Mouse (Mus musculus): ENCODE measurements at regions not wholly inside any gene's neighbourhood (a gene's known extent, or its start where the extent isn't known, plus 50 kb on each side); places are given as distances from the start of the nearest gene placed in this dataset.

DNA sequence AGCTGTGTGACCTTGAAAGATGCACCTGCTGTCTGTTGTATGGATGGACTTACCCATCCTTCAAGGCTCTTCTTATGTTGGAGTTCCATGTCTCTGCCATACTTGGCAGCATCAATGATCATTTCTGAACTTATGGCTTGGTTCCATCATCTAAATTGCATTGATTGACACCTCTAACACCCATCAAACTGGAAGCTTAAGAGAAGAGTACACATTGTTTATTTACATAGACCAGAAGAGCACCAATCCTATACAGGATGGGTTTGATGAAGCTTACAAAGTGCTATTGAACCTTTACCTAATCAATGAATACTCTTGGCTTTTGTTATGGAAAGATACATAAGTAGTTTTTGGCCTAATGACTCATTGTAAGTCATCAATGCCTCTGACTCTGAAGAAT, 248.8 kb downstream of the Fam49a start:
- TF ChIP-seq GATA1 (IDR thresholded peaks at IDR 0.05; ENCODE audit: low read length) = no peak

DNA sequence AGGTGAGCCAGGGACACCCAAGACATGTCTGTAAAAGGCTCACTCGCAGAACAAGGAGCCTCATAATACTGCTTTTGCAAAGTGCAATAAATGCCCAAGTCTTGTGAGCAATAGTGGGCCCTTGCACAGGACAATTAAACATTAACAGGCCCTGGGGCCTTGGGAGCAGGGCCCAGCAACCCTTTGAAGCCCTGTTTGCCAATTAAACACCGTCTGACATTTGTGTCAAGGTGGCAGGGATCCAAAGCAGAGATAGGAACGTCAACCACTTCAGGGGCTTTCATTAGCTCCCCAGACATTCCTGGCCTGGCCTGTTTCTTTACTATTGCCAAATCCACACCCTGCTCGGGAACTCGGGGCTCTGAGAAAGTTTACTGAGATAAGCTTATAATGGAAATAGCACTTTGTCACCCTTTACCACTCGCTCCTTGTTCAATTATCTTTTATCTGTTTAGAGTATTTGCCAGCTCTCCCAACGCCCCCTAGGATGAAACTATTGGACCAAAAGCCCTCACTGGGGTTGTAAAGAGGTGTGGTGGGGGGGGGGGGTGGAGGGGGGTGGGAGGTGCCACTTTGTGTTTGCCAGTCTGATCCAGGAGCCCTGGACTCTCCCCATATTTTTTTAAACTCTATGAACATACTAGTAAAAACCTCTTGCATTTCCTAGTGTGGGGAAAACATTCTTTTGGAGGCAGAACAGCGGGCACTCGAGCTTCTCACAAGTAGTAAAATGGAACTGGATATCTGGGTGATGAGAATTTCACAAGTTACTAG, 247.4 kb downstream of the Fam49a start:
- TF ChIP-seq GATA1 (IDR thresholded peaks at IDR 0.05; ENCODE audit: low read length) = no peak

DNA sequence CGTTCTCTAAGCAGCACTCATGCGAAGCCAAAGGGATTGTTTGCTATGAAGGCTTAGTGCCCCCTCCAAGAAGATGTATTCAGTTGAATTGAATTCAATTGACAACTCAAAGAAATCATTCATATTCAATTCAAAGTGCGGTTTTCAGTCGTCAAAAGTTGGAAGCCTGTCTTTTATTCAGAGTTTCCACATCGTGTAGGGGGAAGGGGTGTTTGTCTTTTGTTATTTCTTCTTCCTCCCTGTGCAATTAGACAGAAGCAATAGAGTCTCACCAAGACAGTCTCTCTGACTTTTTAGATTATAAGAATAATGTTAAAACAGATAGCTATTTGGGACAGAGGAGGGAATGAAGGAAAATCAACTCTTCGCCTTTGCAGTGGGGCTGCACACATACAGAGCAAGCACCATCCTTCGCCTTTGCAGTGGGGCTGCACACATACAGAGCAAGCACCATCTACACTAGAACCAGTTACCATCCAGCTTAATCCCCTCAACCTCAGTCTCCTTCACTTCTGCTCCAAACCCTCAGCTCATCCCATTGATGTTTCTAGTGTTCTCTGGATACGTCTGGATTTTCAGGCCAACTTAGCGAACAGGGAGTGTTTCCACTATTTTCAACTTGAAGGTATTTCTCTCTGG, 246.7 kb downstream of the Fam49a start:
- no peak for TF ChIP-seq GATA1 (IDR thresholded peaks at IDR 0.05; ENCODE audit: low read length)

DNA sequence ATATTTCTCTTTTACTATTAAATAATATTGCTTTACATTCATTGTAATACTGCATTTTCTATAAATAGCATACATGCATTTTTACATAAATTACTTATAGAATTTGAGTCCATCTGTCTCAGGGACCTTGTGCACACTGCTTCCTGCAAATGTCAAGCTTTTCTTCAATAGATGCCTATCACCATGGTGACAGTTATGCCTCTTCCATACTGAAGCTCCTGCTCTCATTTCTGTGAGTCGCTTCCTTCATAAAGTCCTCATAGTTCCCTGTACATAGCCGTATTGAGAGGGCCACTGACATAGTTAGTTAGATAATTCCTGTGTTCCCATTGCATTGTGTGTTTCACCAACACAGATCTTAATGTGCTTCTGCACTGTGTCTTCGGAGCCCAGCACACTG, 244.7 kb downstream of the Fam49a start:
- TF ChIP-seq GATA1 (IDR thresholded peaks at IDR 0.05; ENCODE audit: low read length) = no peak

DNA sequence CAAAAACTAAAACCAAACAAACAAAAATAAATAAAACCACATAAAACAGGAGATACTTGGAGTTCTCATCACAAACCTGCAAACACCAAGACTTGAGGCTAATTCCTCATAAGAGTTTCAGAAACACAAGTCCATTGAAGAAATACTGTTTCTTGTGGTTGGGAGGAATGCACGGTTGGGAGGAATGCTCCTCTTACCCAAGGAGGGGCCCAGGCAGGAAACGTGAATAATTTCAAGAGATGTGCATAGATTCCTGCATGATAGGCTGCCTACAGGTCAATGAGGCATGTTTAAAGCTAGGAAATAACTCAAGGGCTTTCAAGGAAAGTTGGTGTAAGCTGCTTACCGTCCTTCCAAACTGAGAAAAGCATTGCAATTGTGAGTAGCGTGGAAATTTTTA, 243.7 kb downstream of the Fam49a start:
- no peak for TF ChIP-seq GATA1 (IDR thresholded peaks at IDR 0.05; ENCODE audit: low read length)

DNA sequence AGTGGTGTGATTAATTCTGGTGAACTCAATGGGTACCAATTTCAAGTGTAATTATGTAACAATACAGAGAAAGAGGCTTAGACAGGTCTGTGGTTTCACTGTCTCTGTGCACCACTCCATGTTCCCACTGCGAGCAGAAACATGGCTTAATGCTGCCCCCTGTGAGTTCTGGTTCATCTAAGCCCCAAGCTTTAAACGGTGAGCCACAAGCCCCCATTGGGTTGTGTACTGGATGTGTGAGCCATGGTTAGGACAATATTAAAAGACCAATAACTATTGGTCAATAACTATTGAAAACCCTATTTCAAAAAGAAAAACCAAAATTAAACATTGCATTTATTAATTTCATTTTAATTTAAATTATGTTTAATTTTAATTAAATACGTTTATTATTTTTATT, 238.0 kb downstream of the Fam49a start:
- TF ChIP-seq GATA1 (IDR thresholded peaks at IDR 0.05; ENCODE audit: low read length) = no peak

DNA sequence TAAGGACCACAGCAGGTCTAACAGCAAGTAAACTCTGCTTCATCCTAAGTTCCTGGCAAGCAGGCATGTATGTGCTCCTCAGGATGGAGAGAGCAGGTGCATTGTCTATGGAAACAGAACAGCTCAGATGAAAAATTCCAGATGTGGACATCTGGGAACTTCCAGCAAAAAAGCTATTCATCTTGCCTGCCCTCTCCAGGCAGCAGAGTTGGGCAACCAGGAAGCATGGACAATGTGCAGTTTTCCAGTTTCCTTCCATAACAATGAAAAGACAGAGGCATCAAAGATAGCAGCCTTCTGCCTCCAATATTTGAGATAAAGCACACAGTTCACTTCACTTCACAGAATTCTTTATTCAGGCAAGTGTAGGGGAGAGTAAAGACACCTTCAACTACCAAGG, 236.7 kb downstream of the Fam49a start:
- TF ChIP-seq GATA1 (IDR thresholded peaks at IDR 0.05; ENCODE audit: low read length) = no peak

DNA sequence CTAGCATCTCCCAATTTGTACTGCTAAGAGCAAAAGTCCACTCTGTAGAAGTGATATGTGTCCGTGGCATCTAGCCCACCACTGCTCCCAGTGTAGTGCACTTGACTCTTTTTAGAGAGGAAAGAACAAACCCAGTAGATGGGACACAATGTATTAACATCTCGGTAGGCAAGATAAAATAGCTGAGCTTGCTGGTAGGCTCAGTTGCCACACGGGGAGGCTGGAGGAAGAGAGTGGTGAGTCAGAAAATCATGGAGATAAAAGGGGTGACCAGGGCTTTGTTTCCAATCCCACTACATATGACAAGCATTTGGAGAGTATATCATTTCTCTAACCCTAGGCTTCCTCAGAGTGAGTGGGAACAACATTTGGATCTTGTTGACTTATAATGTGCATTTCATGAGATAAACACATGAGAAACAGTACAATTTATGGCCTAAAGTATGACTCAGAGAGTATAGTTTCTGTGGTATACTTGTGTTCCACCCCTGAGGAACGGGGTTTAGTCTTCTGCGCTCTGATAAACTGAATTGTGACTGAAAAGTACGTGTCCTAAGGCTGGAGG, 235.4 kb downstream of the Fam49a start:
- no peak for TF ChIP-seq GATA1 (IDR thresholded peaks at IDR 0.05; ENCODE audit: low read length)

DNA sequence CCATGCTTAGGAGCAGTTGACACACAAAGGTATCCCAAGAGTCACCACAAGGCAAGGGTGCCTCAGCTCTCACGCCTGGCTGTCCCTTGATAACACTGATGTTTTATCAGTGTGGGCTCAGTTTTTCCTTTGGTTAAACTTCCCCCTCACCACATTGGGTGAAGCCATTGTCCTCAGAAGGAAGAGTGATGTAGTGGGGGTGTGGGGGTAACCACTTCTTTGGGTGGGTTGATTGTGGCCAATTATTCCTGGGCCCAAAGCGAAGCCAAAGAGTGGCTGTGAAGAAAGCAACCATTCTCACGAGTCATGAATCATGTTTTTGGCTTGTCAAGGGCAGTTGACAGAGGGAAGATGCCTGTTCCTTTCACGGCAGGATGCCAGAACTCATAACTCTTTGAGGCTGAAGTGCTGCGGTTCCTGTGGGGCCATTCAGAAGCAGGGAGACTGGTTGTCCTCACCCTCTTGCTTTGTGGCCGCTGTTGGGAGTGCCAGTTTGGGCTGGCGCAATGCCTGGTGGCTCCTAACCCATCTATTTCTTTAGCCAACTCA, 234.7 kb downstream of the Fam49a start:
- TF ChIP-seq GATA1 (IDR thresholded peaks at IDR 0.05; ENCODE audit: low read length) = no peak

DNA sequence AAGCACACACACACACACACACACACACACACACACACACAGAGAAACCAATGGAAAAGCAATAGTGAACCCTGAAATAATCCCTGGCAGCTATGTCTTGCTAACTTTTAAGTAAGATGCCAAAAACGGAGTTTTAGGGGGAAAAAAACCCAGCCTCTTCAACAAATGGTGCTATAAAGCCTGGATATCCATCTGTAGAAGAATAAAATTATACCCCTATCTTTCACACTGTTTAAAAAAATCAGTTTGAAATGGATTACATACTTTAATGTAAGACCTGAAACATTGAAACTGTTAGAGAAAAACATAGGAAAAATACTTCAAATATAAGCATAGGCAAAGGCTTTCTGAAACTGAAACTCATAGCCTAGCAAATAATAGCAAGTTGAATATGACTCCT, 228.2 kb downstream of the Fam49a start:
- no peak for TF ChIP-seq GATA1 (IDR thresholded peaks at IDR 0.05; ENCODE audit: low read length)

DNA sequence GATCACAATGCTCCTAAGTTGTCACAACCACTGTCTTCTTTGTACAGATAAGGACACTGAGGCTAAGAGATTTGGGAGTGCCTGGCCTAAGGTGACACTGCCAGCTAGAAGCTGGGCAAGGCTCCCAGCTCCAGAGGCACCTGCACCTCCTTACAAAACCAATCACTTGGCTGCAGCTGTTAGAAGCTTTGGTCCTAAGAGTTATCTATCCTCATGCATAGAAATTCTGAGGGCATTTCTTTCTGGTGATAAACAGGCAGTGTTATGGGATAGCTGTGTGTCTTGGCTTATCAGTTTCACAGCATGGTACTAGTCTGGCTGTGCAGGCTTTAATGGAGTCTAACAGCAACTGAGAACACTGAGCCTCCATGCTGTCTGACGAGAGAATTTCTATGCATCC, 226.2 kb downstream of the Fam49a start:
- TF ChIP-seq GATA1 (IDR thresholded peaks at IDR 0.05; ENCODE audit: low read length) = peak; percentile 63

DNA sequence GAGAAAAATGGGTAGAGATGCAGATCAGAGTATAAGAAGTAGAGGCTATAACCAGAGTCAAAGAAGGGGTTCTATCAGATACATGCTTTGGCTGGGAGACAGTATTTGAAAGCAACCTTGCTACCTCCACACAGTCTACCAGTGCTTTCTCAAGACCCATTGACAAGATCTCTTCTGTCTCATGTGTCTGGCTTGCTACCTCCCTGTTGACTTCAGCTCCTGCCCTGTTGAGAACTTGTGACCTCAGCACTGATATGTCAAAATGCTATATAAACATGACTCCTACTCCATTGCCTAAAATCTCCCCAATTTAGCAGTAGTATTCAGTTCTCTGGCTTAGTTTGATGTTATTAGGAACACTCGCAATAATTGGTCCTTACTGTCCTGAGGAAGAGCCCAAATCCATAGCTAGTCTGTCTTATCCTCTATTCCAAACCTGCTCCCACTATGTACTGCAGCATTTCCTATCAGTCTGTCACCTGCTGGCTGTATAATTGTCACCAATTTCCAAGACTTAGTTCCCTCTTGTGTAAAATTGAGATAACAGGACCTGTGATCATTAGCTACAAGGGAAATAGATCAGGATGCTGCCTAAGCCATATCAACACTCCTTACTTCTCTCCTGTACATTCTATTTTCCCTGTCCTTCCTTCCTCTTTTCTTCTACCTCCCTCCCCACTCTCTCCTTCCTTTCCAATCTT, 224.9 kb downstream of the Fam49a start:
- TF ChIP-seq GATA1 (IDR thresholded peaks at IDR 0.05; ENCODE audit: low read length) = no peak

DNA sequence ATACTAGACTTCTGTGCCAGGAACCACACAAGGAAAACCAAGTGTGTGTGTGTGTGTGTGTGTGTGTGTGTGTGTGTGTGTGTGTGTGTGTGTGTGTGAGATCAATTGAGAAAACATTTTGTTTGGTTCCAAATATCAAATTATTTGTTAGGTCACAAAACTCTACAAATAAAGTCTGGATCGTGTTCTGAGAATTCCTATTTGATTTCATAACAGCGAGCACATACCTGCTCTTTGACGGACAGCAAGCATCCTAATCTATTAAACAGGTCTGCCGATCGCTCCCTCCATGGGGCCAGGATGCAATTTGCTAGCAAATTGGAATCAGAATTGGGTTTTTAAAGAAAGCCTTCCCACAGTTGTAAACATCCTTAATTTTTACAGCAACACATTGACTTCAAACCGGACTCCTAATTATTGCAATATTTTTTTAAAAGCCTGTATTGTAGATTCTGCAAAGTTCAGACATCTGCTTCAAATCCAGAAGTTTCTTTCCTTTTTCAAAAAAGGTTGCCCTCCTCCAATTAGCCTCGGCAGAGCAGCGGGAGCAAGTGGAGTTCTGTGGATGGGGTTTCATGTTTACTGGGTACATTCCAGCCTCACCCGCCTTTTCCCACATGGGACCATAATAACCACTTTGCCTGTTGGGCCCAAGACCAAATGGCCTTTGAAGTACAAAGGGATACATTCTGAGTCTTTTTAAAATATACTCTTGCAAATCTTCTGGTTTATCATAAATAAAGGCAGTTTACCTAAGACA, 223.2 kb downstream of the Fam49a start:
- TF ChIP-seq GATA1 (IDR thresholded peaks at IDR 0.05; ENCODE audit: low read length) = no peak

DNA sequence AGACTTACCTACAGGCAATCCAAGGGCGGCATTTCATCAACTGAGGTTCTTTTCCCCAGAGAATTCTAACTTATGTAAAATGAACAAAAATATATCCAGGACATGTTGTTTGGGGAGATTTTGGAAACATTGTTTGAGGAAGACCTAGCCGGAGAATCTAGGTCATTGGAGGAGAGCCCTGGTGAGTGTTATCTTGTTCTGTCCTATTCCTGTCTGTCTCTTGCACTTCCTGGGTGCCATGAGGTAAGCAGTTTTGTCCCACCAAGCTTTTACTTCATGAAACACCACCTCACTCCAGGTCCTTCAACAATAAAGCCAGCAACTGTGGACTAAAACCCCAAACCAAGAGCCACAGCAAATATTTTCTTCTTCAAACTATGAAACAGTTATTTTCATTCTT, 218.5 kb downstream of the Fam49a start:
- no peak for TF ChIP-seq GATA1 (IDR thresholded peaks at IDR 0.05; ENCODE audit: low read length)

DNA sequence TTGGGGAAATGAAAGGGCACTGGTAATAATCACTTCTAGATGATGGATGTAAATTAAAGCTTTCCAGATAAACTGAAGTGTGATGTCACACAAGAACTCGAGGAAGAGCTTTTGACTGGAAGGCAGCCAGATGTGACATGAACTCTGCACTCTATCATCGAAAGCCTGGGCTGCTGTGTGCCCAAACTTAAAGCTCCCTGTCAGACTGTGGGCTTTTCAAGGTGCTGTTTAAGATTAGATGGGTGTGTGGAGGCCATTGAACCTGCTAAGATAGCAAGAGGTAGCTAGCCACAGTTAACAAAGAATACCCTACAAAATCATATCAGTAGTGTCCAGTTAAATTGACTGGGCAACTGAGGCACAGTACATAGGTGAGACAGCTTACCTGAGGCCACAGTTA, 190.1 kb downstream of the Fam49a start:
- no peak for TF ChIP-seq GATA1 (IDR thresholded peaks at IDR 0.05; ENCODE audit: low read length)
